Mouse (Mus musculus): ENCODE results near the gene Zfp13. TPM values are rescaled to one million over a fixed set of nuclear protein-coding genes. Genes with fewer than 3 reads are reported as not detected.

Gene Zfp13
- polyA plus RNA-seq, 1 experiment from 2014 or later: 28.5 TPM

Other genes with a start within 250 kb of the Zfp13 start
- not detected in 2 replicates for gene Vmn2r116, start 214.9 kb downstream of the Zfp13 start, polyA plus RNA-seq (2015; fragmentation: Nextera tagmentation; extraction: Ambion mirVana)
- not detected in 2 replicates for gene Vmn2r117, start 119.8 kb downstream of the Zfp13 start, polyA plus RNA-seq (2015; fragmentation: Nextera tagmentation; extraction: Ambion mirVana)
- gene Zfp213, start 35.2 kb downstream of the Zfp13 start, polyA plus RNA-seq (2015; fragmentation: Nextera tagmentation; extraction: Ambion mirVana): 19.0 and 19.1 TPM in 2 replicates
- not detected in 2 replicates for gene Zscan10, start 1.4 kb upstream of the Zfp13 start, polyA plus RNA-seq (2015; fragmentation: Nextera tagmentation; extraction: Ambion mirVana)
- gene Mmp25, start 45.8 kb upstream of the Zfp13 start, polyA plus RNA-seq (2015; fragmentation: Nextera tagmentation; extraction: Ambion mirVana): 0.97 and 1.2 TPM in 2 replicates
- 0.39 TPM in 1 of 2 replicates, not detected in the other for gene Bicdl2, start 61.0 kb upstream of the Zfp13 start, polyA plus RNA-seq (2015; fragmentation: Nextera tagmentation; extraction: Ambion mirVana)
- gene Hcfc1r1, start 74.1 kb upstream of the Zfp13 start, polyA plus RNA-seq (2015; fragmentation: Nextera tagmentation; extraction: Ambion mirVana): 92.1 and 99.4 TPM in 2 replicates
- gene Thoc6, start 74.4 kb upstream of the Zfp13 start, polyA plus RNA-seq (2015; fragmentation: Nextera tagmentation; extraction: Ambion mirVana): 40.1 and 41.4 TPM in 2 replicates
- 2.9 and 4.8 TPM in 2 replicates for gene Tnfrsf12a, start 78.0 kb upstream of the Zfp13 start, polyA plus RNA-seq (2015; fragmentation: Nextera tagmentation; extraction: Ambion mirVana)
- gene Cldn6, start 79.8 kb upstream of the Zfp13 start, polyA plus RNA-seq (2015; fragmentation: Nextera tagmentation; extraction: Ambion mirVana): 0.24 and 0.45 TPM in 2 replicates
- 1.4 TPM in 2 replicates for gene Cldn9, start 84.5 kb upstream of the Zfp13 start, polyA plus RNA-seq (2015; fragmentation: Nextera tagmentation; extraction: Ambion mirVana)
- gene 1520401A03Rik, start 123.3 kb upstream of the Zfp13 start, polyA plus RNA-seq (2015; fragmentation: Nextera tagmentation; extraction: Ambion mirVana): not detected in 2 replicates
- gene Pkmyt1, start 126.8 kb upstream of the Zfp13 start, polyA plus RNA-seq (2015; fragmentation: Nextera tagmentation; extraction: Ambion mirVana): 22.3 and 25.0 TPM in 2 replicates
- 40.8 and 45.6 TPM in 2 replicates for gene Paqr4, start 141.4 kb upstream of the Zfp13 start, polyA plus RNA-seq (2015; fragmentation: Nextera tagmentation; extraction: Ambion mirVana)
- gene Kremen2, start 146.3 kb upstream of the Zfp13 start, polyA plus RNA-seq (2015; fragmentation: Nextera tagmentation; extraction: Ambion mirVana): 0.41 and 1.0 TPM in 2 replicates
- gene Flywch1, start 172.1 kb upstream of the Zfp13 start, polyA plus RNA-seq (2015; fragmentation: Nextera tagmentation; extraction: Ambion mirVana): 151 and 156 TPM in 2 replicates
- 22.9 and 33.2 TPM in 2 replicates for gene Flywch2, start 186.6 kb upstream of the Zfp13 start, polyA plus RNA-seq (2015; fragmentation: Nextera tagmentation; extraction: Ambion mirVana)
- gene Srrm2, start 191.0 kb upstream of the Zfp13 start, polyA plus RNA-seq (2015; fragmentation: Nextera tagmentation; extraction: Ambion mirVana): 435 and 505 TPM in 2 replicates
- gene Elob, start 229.6 kb upstream of the Zfp13 start, polyA plus RNA-seq (2015; fragmentation: Nextera tagmentation; extraction: Ambion mirVana): 1,002 and 1,034 TPM in 2 replicates
- not detected in 2 replicates for gene Prss33, start 236.6 kb upstream of the Zfp13 start, polyA plus RNA-seq (2015; fragmentation: Nextera tagmentation; extraction: Ambion mirVana)
- not detected in 2 replicates for gene Prss32, start 244.4 kb upstream of the Zfp13 start, polyA plus RNA-seq (2015; fragmentation: Nextera tagmentation; extraction: Ambion mirVana)
- gene Prss41, start 244.7 kb upstream of the Zfp13 start, polyA plus RNA-seq (2015; fragmentation: Nextera tagmentation; extraction: Ambion mirVana): 0.87 and 1.0 TPM in 2 replicates